Mouse (Mus musculus) lung, adult 2 months (tissue): ENCODE results near the gene Togaram2.

Experiments
- CTCF ChIP-seq: fragments of 200-500 bp; IDR thresholded peaks from 2 replicates; pipeline ENCODE4 v1.5.1; 2011; ENCODE audit warnings: mild to moderate bottlenecking, low read length, control low read depth; ENCODE audit not compliant: insufficient read depth
- POLR2A ChIP-seq: fragments of 200-500 bp; IDR thresholded peaks from 2 replicates; pipeline ENCODE4 v1.6.1; 2011; ENCODE audit warnings: low read depth, mild to moderate bottlenecking, control low read depth, low read length, borderline replicate concordance; ENCODE audit errors: extremely low read depth

- TF ChIP-seq POLR2A (no peak), CTCF (no peak)
Measured at GRCm38 (mm10) chr17:71705550-71706480, 32.8 kb downstream of the Togaram2 start.
